Comparison of ENCODE assay signal across 18 mouse cellular contexts in genomic region chr9:20749213-20749612, GRCm38 (mm10). TPM values are rescaled to one million over a fixed set of nuclear protein-coding genes. Genes with fewer than 3 reads are reported as not detected.
"Had no signal": no experiment of that assay in that cellular context is flagged by ENCODE, and none has a peak within 500 bp of the region (broad histone marks: within the 10 kb centered on the region; RNA-seq: fewer than 3 reads in every experiment).

No protein-coding gene starts in this region.

- H3K36me3 ChIP-seq: neural tube, embryonic 12.5 days; neural tube, embryonic 13.5 days; neural tube, embryonic 15.5 days; stomach, embryonic 15.5 days had no signal

- H3K9ac ChIP-seq: neural tube, embryonic 12.5 days; neural tube, embryonic 13.5 days; neural tube, embryonic 15.5 days; stomach, embryonic 15.5 days had no signal

- H3K27me3 ChIP-seq: neural tube, embryonic 15.5 days had no signal

- H3K4me2 ChIP-seq: neural tube, embryonic 12.5 days; neural tube, embryonic 13.5 days; neural tube, embryonic 15.5 days; stomach, embryonic 15.5 days had no signal

- H3K4me3 ChIP-seq: neural tube, embryonic 12.5 days; neural tube, embryonic 13.5 days; neural tube, embryonic 15.5 days; stomach, embryonic 15.5 days had no signal

- H3K9me3 ChIP-seq: neural tube, embryonic 12.5 days; neural tube, embryonic 13.5 days; neural tube, embryonic 15.5 days; stomach, embryonic 15.5 days had no signal

- DNase-seq: retina, postnatal 1 day; right cerebral cortex, adult 18-20 months; right cerebral cortex, postnatal 14 days; right cerebral cortex, postnatal 25 days; right cerebral cortex, postnatal 4 days; spleen, adult 18-20 months; thymus, adult 18-20 months; thymus, adult 2 months; thymus, postnatal 14 days; thymus, postnatal 25 days; thymus, postnatal 36 days; thymus, postnatal 4 days had no signal

- H3K27ac ChIP-seq: neural tube, embryonic 12.5 days; neural tube, embryonic 13.5 days; neural tube, embryonic 15.5 days; stomach, embryonic 15.5 days; stomach, postnatal 0 days had no signal

RNA-seq across cellular contexts. Expression of gene Olfm2, which starts 3.1 kb away (rescaled TPM):
- total RNA-seq: neutrophil, adult 5-6 weeks had no signal
